Mouse (Mus musculus): Measurements from ENCODE around the gene 4921501E09Rik.
A peak's percentile ranks its signal among the peaks of the same experiment; 100 is the strongest.
"Not testable (repeated sequence)": the region's sequence is repeated elsewhere in the genome, so short reads cannot be mapped to it uniquely, and the experiment has no call there.

Gene 4921501E09Rik

DNA sequence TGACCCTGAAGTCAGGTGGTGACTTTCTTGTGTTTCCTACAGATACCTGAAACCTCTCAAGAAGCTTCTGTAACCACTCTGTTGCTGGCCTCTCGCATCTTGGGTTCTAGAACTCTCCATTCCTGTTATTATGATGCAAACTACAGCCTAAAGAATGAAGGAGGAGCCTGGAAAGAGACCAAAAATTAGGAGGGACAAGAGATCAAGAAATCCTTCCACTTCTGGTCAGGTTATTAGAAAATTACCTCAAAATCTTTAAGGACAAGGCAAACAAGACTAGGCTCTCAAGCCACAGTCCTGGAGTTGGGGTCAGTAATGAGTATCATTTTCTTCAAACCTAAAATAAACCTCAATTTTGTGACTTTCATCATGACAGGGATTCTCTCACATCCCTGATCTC is at the start of gene 4921501E09Rik:
TSS of gene 4921501E09Rik (minus strand) at position 101 of the 400 bp plus-strand sequence.
- no peak for DNase-seq (ENCODE audit: low spot score in 2 of 2)

DNA sequence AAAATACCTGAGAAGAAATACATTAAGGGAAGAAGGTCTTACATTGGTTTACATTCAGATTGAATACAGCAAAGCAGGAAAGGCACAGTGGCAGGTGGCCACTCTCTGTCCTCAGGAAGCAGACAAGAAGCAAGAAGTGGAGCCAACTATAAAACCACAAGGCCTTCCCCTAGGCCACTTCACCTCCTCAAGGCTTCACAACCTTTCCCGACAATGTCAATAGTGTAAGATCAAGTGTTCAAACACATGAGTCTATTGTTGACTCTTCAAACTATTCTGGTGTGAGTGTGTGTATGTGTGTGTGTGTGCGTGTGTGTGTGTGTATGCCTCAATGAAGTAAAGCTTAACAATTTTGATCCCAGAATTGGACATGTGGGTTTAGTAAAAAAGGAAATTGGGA is 29.5 kb upstream of the 4921501E09Rik start:
- no peak for DNase-seq (ENCODE audit: low spot score in 2 of 2)

DNA sequence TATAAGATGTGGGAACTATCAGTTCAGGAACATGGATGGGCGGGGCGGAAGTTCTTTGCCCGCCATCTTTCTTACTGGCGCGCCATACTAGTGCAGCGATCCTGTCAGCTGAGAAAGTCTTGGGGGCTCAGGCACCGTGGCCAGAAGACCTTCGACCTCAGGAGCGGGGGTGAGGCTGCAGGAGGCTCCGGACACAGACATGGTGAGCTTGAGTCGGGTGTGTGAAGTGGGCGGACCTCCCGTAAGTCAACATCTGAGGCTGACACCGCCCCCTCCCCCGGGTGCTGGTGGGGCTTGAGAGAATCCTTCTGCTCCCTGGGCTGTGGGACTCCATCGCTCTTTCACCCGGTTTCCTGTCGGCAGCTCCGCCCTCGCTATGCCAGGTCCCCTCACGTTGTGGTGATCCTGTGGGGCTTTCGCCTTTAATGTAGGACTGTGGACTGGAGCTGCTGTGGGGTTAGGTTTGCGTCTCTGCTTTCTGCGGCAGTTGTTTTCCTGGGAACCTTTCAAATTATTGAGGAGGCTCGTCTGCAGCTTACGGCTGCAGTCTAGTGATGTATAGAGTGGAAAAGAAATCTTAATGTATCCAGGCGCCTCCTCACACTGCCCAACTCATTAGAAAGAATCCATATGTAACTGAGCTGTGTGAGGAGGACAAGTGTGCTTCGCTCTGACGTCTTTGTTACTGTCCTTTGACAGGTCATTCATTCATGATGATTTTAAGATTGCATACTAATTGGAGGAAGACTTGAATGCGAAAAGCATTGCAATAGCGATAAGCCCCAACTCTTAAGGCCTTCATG is 24.7 kb upstream of the 4921501E09Rik start:
- DNase-seq (ENCODE audit: low spot score in 2 of 2): peak; percentile 48 to 49

DNA sequence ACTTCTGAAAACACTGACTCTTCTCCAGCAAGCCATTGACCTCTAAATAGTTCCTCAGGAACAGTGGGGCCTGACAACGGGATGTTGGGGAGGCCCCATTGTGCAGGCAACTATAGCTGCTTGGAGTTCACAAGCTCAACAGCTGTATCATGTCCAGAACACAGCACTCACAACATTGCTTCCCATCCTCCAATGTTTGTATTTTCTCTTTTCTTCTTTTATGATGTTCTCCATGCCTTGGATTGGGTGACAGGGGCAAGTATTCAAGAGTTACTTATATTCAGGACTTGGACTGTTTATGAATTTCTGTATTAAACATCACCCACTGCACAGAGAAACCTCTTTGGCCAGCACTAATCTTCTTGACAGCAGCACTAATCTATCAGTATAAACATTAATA is 23.8 kb upstream of the 4921501E09Rik start:
- no peak for DNase-seq (ENCODE audit: low spot score in 2 of 2)

DNA sequence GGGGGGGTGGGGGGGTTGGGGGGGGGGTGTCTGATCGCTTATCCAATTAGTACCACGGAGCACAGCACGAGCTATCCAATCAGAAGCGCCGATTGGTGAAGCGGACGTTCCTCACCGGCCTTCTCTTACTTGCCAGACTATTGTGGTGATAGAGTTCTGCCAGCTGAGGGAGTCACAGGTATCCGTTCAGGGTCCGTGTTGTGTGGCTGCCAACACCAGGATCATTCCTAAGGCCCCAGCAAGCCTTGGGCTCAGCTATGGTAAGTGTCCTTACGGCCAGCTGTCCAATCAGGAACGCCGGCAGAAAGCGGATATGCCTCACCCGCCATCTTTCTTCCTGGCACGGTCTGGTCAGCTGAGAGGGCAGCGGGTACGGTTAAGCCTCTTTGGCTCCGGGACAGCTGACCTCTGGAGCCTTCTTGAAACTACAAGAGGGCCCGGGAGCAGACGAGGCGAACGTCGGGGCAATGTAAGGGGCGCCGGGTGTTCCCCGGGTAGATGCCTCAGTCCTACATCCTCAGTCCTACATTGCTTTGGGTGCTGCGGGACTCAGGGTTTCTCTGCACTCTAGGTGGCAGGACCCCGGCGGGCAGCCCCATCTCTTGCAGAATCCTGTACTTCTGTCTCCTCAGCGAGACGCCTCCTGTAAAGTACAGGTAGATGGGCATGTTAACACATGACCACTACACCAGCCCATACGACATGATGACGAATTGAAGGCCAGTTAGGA is 21.5 kb upstream of the 4921501E09Rik start, which contains the start of gene Zfp563:
TSS of gene Zfp563 (plus strand) at position 91 of the 730 bp plus-strand sequence.
- peak; percentile 80 to 82 for DNase-seq (ENCODE audit: low spot score in 2 of 2)

DNA sequence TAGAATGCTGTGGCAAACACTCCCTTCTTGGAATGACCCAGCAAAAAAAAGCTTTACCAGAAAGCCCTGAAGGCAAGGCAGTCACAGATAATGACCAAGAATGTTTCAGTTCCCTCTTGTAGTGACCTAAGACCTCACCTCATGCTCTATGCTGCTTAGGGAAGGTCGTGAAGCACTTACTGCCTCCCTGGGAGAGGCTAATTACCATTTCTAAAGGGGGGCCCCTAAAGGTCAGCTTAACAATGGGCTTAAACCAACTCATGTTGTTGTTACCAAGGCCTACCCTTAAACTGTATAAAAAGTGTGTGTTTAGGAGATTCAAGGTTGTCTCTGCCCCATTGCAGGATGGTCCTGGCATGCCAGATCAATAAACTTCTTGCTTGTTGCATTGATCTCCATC is 4.9 kb downstream of the 4921501E09Rik start:
- no peak for DNase-seq (ENCODE audit: low spot score in 2 of 2)

DNA sequence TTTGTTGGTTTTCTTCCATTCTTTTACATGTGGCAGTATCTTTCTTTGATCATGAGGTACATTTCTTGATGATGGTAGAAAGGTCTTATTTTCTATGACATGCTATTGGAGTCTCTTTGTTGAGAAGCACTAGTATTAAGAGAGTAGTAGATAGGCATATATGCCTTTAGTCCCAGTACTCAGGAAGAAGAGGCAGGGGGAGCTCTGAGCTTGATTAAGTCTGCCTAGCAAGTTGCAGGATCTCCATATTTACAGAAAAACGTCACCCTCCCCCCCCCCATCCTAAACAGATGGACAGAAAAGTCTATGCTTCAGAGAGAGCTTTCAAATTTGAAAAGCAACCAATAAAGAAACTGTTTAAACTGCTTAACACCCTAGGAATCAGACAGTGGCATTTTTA is 9.1 kb downstream of the 4921501E09Rik start:
- no peak for DNase-seq (ENCODE audit: low spot score in 2 of 2)

DNA sequence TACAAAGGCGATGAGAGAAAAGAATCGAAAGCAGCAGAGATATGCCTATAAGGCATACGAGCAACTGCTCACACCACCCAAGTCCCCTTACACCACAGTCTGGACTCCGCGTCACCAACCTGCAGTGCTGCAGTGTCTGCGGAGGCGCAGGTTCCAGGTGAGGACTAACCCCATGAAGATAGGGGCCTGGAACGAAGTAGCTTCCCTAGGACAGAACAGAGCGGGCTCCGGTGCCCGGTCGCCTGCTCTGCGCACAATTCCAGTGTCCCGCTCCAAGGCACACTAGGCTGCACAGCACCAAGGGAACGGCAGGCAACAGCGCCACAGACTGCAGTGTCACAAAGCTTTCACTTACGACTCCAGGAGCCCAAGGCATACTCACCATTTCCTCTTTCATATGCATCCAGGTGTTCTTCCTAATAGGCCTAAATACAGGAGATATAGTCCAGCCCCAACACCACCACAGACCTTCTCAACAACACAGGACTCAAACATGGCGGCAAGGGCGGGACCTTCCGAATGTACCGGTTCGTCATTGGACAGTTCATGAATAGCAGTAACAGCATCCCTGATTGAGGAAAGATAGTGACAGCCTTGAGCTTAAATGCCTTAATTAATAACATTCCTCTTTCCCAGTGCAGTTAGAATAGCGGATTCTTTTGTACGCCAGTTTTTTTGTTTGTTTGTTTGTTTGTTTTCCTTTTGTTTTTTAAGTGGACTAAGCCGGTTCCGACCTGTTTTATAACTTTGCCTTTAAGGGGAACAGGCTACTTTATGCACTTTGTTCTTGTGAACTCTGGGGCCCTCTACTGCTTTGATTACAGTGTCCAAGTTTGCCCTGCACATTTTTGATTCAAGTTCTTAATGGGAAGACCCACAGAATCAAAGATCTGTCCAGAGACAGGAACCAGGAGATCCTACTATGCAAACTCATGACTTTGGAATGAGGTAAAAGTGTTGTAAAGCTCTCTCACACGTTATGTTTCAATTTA is 34.7 kb downstream of the 4921501E09Rik start, which contains the start of gene Zfp763:
TSS of gene Zfp763 (minus strand) at position 503 of the 992 bp plus-strand sequence.
- peak; percentile 69 to 79 for DNase-seq (ENCODE audit: low spot score in 2 of 2)

DNA sequence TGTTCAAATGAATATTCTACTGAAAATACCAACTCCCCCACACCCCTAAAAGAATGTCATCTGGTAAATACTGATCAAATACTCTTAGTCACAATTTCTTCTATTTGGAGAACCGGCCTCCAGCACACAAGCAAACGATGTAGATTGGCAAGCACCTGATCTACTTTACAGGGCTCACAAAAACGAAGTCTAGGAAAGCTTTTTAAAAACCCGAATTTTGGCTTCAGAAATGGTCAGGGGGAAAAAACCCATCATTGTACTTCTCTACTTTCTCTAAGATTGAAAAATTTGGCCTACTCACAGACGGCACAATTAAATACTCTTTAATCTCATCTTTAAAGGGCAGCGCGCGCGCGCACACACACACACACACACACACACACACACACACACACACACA is 35.5 kb downstream of the 4921501E09Rik start:
- no peak for DNase-seq (ENCODE audit: low spot score in 2 of 2)

DNA sequence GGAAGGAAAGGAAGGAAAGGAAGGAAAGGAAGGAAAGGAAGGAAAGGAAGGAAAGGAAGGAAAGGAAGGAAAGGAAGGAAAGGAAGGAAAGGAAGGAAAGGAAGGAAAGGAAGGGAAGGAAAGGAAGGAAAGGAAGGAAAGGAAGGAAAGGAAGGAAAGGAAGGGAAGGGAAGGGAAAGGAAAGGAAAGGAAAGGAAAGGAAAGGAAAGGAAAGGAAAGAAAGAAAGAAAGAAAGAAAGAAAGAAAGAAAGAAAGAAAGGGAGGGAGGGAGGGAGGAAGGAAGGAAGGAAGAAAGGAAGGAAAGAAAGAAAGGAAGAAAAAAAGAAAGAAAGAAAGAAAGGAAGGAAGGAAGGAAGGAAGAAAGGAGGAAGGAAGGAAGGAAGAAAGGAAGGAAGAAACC is 47.4 kb downstream of the 4921501E09Rik start:
- not testable (repeated sequence) for DNase-seq (ENCODE audit: low spot score in 2 of 2)

Data from spleen, postnatal 36 days (tissue).